Mouse (Mus musculus) forebrain, embryonic 11.5 days (tissue): ENCODE measurements around the gene Cd200r2. TPM values are rescaled to one million over a fixed set of nuclear protein-coding genes. Genes with fewer than 3 reads are reported as not detected.

ENCODE experiments used
- polyA plus RNA-seq: library from polyadenylated mRNA; unstranded; fragments of >200 nt; fragmentation: Nextera tagmentation; extraction: Ambion mirVana; gene quantifications from 2 replicates; pipeline ENCODE4 v1.2.1, GENCODE M21; 2014

Cd200r2 gene
- polyA plus RNA-seq, 1 experiment from 2014 or later = not detected

Other genes starting within 250 kb of the Cd200r2 start
- 11.9 and 13.2 TPM in 2 replicates for gene Nepro, start 142.8 kb upstream of the Cd200r2 start, polyA plus RNA-seq
- gene Gtpbp8, start 120.7 kb upstream of the Cd200r2 start, polyA plus RNA-seq = 29.6 and 34.2 TPM in 2 replicates
- gene Cd200r1, start 101.4 kb upstream of the Cd200r2 start, polyA plus RNA-seq = 0.29 and 0.55 TPM in 2 replicates
- gene Cd200r4, start 55.4 kb upstream of the Cd200r2 start, polyA plus RNA-seq = 0.32 TPM in 1 of 2 replicates, not detected in the other
- gene Cd200r3, start 76.6 kb downstream of the Cd200r2 start, polyA plus RNA-seq = not detected in 2 replicates
- gene Ccdc80, start 226.3 kb downstream of the Cd200r2 start, polyA plus RNA-seq = 18.6 and 20.7 TPM in 2 replicates